Mouse (Mus musculus) bone marrow macrophage, adult 2 months (primary cell): ENCODE data around the gene Tiam1.

Experiments
- CTCF ChIP-seq: IDR thresholded peaks from 2 replicates; pipeline ENCODE4 v1.5.1; 2012; ENCODE audit warnings: low read depth, mild to moderate bottlenecking, low read length, moderate library complexity
- POLR2A ChIP-seq: IDR thresholded peaks from 2 replicates; pipeline ENCODE4 v1.6.1; 2012; ENCODE audit warnings: mild to moderate bottlenecking, low read depth, low read length, borderline replicate concordance

GRCm38 (mm10) chr16:89877206-89877605 lies 266.4 kb downstream of the Tiam1 start:
- TF ChIP-seq POLR2A (no peak), CTCF (no peak)
